Mouse (Mus musculus) liver, embryonic 11.5 days (tissue): ENCODE data around the gene Glt1d1. TPM values are rescaled to one million over a fixed set of nuclear protein-coding genes. Genes with fewer than 3 reads are reported as not detected.

Experiments
- ATAC-seq: fragments of 200-750 bp; cut with Nextera tagmentation; replicated peaks from 2 replicates; pipeline ENCODE4 v1.8.0; 2017; ENCODE audit warnings: moderate number of reproducible peaks, mild to moderate bottlenecking, moderate TSS enrichment, moderate library complexity; ENCODE audit not compliant: low FRiP score
- DNase-seq: peaks from one replicate; pipeline ENCODE4 v3.0.0-alpha.2; 2017; ENCODE audit warnings: low spot score
- H3K27ac ChIP-seq: fragments of 300-500 bp; sonication (generic); 2 replicates; pipeline ENCODE4 v1.5.1; 2014; ENCODE audit warnings: mild to moderate bottlenecking, low read depth, low read length, control low read depth
- H3K27me3 ChIP-seq: fragments of 300-500 bp; sonication (generic); replicated peaks from 2 replicates; pipeline ENCODE4 v1.6.1; 2014; ENCODE audit warnings: low read length, mixed read lengths; ENCODE audit not compliant: control insufficient read depth, insufficient read depth
- H3K36me3 ChIP-seq: fragments of 300-500 bp; sonication (generic); 2 replicates; pipeline ENCODE4 v1.6.1; 2014; ENCODE audit warnings: mild to moderate bottlenecking, low read length, moderate library complexity, mixed read lengths; ENCODE audit not compliant: control insufficient read depth, insufficient read depth
- H3K4me1 ChIP-seq: fragments of 300-500 bp; sonication (generic); replicated peaks from 2 replicates; pipeline ENCODE4 v1.6.1; 2014; ENCODE audit warnings: low read length, mixed read lengths; ENCODE audit not compliant: control insufficient read depth, insufficient read depth
- H3K4me2 ChIP-seq: fragments of 300-500 bp; sonication (generic); 2 replicates; pipeline ENCODE4 v1.6.1; 2014; ENCODE audit warnings: mild to moderate bottlenecking, control low read depth, moderate library complexity
- H3K4me3 ChIP-seq: fragments of 300-500 bp; sonication (generic); 2 replicates; pipeline ENCODE4 v1.5.1; 2014; ENCODE audit warnings: low read depth, low read length, control low read depth
- H3K9ac ChIP-seq: fragments of 300-500 bp; sonication (generic); 2 replicates; pipeline ENCODE4 v1.6.1; 2014; ENCODE audit warnings: low read depth, low read length, control low read depth
- H3K9me3 ChIP-seq: fragments of 300-500 bp; sonication (generic); 2 replicates; pipeline ENCODE4 v1.6.1; 2016; ENCODE audit warnings: low read length, inconsistent platforms, mixed read lengths; ENCODE audit not compliant: control insufficient read depth
- WGBS: fragments of 180-500 bp; shearing (Covaris S2); extraction: QIAGEN DNeasy Blood & Tissue Kit; methylation state at CpG from one replicate; pipeline ENCODE4 v1.1.7; 2014; 5-methylcytosine and 5-hydroxymethylcytosine counted together
- polyA plus RNA-seq: library from polyadenylated mRNA; unstranded; fragments of >200 nt; fragmentation: Nextera tagmentation; extraction: Ambion mirVana; gene quantifications from 2 replicates; pipeline ENCODE4 v1.2.1, GENCODE M21; 2014

Glt1d1 gene
- polyA plus RNA-seq, 1 experiment from 2014 or later: 0.67 TPM

GRCm38 (mm10) chr5:127696602-127697001 is 64.5 kb downstream of the Glt1d1 start:
- Histone ChIP-seq H3K9me3 (no peaks in the 10 kb centered on the region), H3K4me3 (no peak overlapping the region), H3K36me3 (no peaks in the 10 kb centered on the region), H3K4me2 (no peak overlapping the region), H3K27me3 (no peaks in the 10 kb centered on the region), H3K9ac (no peak overlapping the region), H3K27ac (no peak overlapping the region), H3K4me1 (no peaks in the 10 kb centered on the region)
- DNase-seq (no peak), ATAC-seq (no peak)
- 82% methylated on average over 4 of the region's 4 CpGs for WGBS

- H3K4me2 ChIP-seq: no peak overlapping the region
Measured at GRCm38 (mm10) chr5:127698525-127698924, 66.5 kb downstream of the Glt1d1 start.

GRCm38 (mm10) chr5:127699679-127700078 is 67.6 kb downstream of the Glt1d1 start:
- Histone ChIP-seq H3K27ac (no peak overlapping the region), H3K4me2 (no peak overlapping the region), H3K9ac (no peak overlapping the region), H3K4me1 (no peaks in the 10 kb centered on the region), H3K27me3 (no peaks in the 10 kb centered on the region), H3K36me3 (no peaks in the 10 kb centered on the region), H3K9me3 (no peaks in the 10 kb centered on the region), H3K4me3 (no peak overlapping the region)
- 67% methylated on average over 5 of the region's 5 CpGs for WGBS
- ATAC-seq (no peak), DNase-seq (no peak)

More at GRCm38 (mm10) chr5:127698525-127698924, 66.5 kb downstream of the Glt1d1 start:
- Histone ChIP-seq H3K9me3 (no peaks in the 10 kb centered on the region), H3K4me3 (no peak overlapping the region), H3K36me3 (no peaks in the 10 kb centered on the region), H3K27me3 (no peaks in the 10 kb centered on the region), H3K4me1 (no peaks in the 10 kb centered on the region), H3K27ac (no peak overlapping the region), H3K9ac (no peak overlapping the region)
- no peak for DNase-seq
- 42% methylated on average over 2 of the region's 2 CpGs for WGBS
- no peak for ATAC-seq

GRCm38 (mm10) chr5:127700156-127700555 is 68.1 kb downstream of the Glt1d1 start:
- Histone ChIP-seq H3K4me3 (no peak overlapping the region), H3K9me3 (no peaks in the 10 kb centered on the region), H3K4me1 (no peaks in the 10 kb centered on the region), H3K4me2 (no peak overlapping the region), H3K9ac (no peak overlapping the region), H3K27me3 (no peaks in the 10 kb centered on the region), H3K27ac (no peak overlapping the region), H3K36me3 (no peaks in the 10 kb centered on the region)
- DNase-seq (no peak), ATAC-seq (no peak)
- WGBS: 66% methylated on average over 6 of the region's 6 CpGs

- ATAC-seq (no peak), DNase-seq (no peak)
- Histone ChIP-seq H3K27ac (no peak overlapping the region), H3K4me2 (no peak overlapping the region), H3K27me3 (no peaks in the 10 kb centered on the region), H3K9ac (no peak overlapping the region), H3K9me3 (no peaks in the 10 kb centered on the region), H3K4me3 (no peak overlapping the region), H3K4me1 (no peaks in the 10 kb centered on the region), H3K36me3 (no peaks in the 10 kb centered on the region)
- 68% methylated on average over 9 of the region's 9 CpGs for WGBS
Measured at GRCm38 (mm10) chr5:127703609-127704180, 71.6 kb downstream of the Glt1d1 start.

GRCm38 (mm10) chr5:127705225-127705624 is 73.2 kb downstream of the Glt1d1 start:
- Histone ChIP-seq H3K4me3 (no peak overlapping the region), H3K9ac (no peak overlapping the region), H3K27ac (no peak overlapping the region), H3K4me1 (no peaks in the 10 kb centered on the region), H3K27me3 (no peaks in the 10 kb centered on the region), H3K36me3 (no peaks in the 10 kb centered on the region), H3K9me3 (no peaks in the 10 kb centered on the region), H3K4me2 (no peak overlapping the region)
- 78% methylated on average over 9 of the region's 9 CpGs for WGBS
- DNase-seq (no peak), ATAC-seq (no peak)

GRCm38 (mm10) chr5:127705976-127706375 is 73.9 kb downstream of the Glt1d1 start:
- H3K9ac ChIP-seq: no peak overlapping the region
- no peaks in the 10 kb centered on the region for H3K9me3 ChIP-seq
- no peak for ATAC-seq
- H3K4me3 ChIP-seq: no peak overlapping the region
- H3K36me3 ChIP-seq: no peaks in the 10 kb centered on the region
- no peak overlapping the region for H3K27ac ChIP-seq
- no peaks in the 10 kb centered on the region for H3K4me1 ChIP-seq
- no peak for DNase-seq
- WGBS: 87% methylated on average over 8 of the region's 8 CpGs
- H3K27me3 ChIP-seq: no peaks in the 10 kb centered on the region
- no peak overlapping the region for H3K4me2 ChIP-seq

- no peaks in the 10 kb centered on the region for H3K27me3 ChIP-seq
- H3K4me1 ChIP-seq: no peaks in the 10 kb centered on the region
- no peak overlapping the region for H3K9ac ChIP-seq
- H3K4me2 ChIP-seq: no peak overlapping the region
- no peak overlapping the region for H3K4me3 ChIP-seq
- no peaks in the 10 kb centered on the region for H3K36me3 ChIP-seq
- DNase-seq (no peak), ATAC-seq (no peak)
- 67% methylated on average over 9 of the region's 9 CpGs for WGBS
- peaks cover 3% of the 10 kb centered on the region; the same call in 1 of the 2 replicates for H3K9me3 ChIP-seq
- no peak overlapping the region for H3K27ac ChIP-seq
Measured at GRCm38 (mm10) chr5:127708143-127708542, 76.1 kb downstream of the Glt1d1 start.
